Mouse (Mus musculus) left cerebral cortex, postnatal 36 days (tissue): ENCODE measurements around the gene Gpr179. TPM values are rescaled to one million over a fixed set of nuclear protein-coding genes. Genes with fewer than 3 reads are reported as not detected.
"Not testable (repeated sequence)": the region's sequence is repeated elsewhere in the genome, so short reads cannot be mapped to it uniquely, and the experiment has no call there.

ENCODE experiments used
- DNase-seq, 2 experiments: peaks; one replicate each; pipeline ENCODE4 v3.0.0; 2021 to 2022; ENCODE audit warnings: low spot score in 2 of 2, mixed read lengths in 1 of 2
- intact Hi-C: fragments of 180-260 bp; cut with DNase I; formaldehyde crosslinking; loops from one replicate; pipeline ENCODE4 v1.15.1; 2025
- total RNA-seq, 2 experiments: library from RNA; stranded (reverse); gene quantifications; 2 replicates each; pipeline ENCODE4 v1.2.3; 2021

The Gpr179 gene
- total RNA-seq, 2 experiments from 2014 or later, result 0.39 to 0.52 TPM

DNA sequence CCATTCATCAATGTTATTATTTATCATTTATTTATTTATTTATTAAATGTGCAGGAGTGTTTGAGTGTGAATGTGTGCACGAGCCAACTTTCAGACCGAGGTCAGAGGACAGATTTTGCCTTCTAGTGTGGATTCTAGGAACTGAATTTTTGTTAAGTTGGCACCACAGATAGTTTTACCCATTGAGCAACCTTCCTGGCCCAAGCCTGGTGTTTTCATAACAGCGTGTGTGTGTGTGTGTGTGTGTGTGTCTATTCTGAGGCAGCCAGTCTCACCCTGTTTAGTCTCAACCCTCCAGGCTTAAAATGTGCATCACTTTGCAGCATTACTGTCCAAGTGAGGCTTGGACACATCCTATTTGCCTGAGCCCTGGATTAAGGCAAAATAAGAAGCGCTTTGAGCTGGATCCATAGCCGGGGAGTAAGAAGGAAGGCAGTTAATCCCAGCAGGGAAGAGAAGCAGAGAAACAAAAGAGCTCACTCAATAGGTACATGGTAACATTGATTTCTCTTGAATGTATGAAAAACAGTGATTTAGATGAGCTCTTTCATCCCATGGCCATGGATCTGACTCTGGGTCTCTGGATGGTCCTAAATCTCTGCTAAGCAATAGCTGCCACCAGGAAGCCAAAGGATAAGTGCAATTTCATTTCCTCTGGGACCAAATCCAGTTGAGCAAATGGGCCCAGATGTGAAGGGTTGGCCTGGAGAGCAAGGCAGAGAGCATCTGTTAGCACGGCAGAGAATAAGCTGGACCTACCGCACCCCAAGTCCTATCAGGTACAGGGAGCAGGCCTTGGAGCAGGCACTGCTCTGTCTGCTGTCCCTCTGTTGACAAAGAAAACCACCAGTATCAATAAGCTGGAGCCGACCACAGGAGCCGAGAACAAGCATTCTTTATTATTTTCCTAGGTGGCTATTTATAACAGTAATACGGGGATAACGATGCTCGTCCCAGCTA lies 20.4 kb downstream of the Gpr179 start:
- intact Hi-C loops, result loop anchor here (10.0 kb wide), 1 partner anchor 267 kb away; no protein-coding TSS in a partner anchor
- DNase-seq, result no peak

DNA sequence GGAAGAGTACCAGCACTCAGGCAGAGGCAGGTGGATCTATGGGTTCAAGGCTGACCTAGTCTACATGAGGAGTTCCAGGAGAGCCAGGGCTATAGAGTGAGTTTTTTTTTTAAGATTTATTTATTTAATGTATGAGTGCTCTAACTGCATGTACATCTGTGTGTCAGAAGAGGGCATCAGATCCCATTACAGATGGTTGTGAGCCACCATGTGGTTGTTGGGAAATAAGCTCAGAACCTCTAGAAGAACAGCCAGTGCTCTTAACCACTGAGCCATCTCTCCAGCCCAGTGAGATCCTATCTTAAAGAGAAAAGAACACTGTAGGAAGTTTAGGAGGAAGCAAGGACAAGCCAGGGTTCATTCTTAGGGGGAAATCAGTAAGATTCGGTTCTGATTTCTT lies 21.6 kb downstream of the Gpr179 start:
- DNase-seq, result no peak
- intact Hi-C loops, result loop anchor here (10.0 kb wide), 1 partner anchor 266 kb away; no protein-coding TSS in a partner anchor

DNA sequence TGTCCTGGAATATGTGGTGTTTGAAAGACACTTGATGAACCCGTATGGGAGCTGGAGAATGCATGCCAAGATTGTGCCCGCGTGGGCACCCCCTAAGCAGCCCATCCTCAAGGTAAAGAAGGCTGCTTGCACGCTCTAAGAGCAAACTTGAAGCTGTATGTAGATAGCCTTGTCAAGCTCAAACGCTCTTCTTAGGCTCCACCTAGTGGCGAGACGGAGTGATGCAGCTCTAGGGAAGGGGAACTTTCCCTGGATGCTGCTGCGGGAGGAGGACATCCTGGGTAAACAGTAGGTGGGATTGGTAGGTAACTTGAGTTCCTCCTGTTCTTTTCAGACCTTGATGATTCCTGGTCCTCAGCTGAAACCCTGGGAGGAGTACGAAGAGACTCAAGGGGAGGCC lies 23.7 kb downstream of the Gpr179 start:
- intact Hi-C loops, result no loop called here
- DNase-seq, result peak; percentile 45 to 56

DNA sequence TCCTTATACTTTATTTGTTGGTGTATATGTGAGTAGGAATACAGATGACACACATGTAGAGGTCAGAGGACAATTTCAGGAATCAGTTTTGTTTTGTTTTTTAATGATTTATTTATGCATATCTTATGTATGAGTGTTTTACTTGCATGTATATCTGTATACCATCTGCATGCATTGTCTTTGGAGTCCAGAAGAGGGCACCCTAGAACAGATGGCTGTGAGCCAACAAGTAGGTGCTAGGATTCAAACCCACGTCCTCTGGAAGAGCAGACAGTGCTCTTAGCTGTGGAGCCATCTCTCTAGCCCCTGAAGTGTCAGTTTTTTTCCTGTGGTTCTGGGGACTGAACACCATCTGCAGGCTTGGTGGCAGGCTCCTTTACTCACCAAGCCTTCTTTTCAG lies 26.7 kb downstream of the Gpr179 start:
- intact Hi-C loops, result no loop called here
- DNase-seq, result no peak

DNA sequence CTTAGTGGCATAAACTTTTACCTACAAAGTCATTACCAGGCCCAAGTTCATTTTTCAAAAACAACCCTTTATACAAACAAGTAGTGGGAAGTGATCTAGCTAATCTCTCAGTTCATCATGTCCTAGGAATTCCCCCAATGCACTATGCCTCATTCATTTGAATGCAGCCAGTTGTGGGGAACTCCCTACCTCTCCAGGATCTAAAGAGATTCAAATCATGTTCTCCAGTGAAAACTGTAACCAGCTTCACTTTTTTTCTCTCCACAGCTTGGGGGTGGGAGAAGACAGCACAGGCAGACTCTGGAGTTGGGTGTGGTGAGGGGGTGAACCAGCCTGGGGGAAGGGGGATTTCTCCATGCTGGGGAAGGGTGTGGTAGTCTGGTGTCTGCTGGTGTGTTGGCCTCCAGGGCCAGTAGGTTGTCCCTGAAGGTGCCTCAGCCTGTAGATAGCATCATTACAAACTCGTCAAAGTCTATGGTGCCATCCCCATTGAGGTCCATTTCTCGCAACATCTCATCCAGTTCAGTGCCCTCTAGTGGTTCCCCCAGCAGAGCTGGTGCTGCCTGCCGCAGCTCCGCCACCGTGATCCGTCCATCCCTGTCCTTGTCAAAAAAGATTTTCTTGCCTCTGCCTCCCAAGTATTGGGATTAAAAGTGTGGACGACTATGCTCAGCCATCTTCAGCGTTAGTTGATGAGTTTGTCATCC lies 29.8 kb downstream of the Gpr179 start:
- intact Hi-C loops, DNase-seq: not testable (repeated sequence)

DNA sequence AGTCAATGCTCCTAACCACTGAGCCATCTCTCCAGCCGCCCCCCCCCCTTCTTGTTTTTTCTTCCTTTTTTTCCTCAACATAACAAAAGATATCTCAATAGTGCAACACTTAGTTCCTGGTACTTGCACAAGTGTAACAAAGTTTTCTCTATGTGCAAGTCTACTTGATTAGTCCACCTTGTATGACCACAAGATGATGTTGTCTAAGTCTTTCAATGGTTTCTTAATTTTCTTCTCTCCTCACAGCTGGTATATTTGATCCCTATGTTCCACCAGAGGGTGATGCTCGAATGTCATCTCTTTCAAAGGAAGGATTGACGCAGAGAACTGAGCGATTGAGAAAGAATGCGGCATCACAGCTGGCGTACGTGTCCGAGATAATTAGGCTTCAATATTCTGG lies 30.7 kb downstream of the Gpr179 start:
- intact Hi-C loops, result no loop called here
- no peak for DNase-seq

DNA sequence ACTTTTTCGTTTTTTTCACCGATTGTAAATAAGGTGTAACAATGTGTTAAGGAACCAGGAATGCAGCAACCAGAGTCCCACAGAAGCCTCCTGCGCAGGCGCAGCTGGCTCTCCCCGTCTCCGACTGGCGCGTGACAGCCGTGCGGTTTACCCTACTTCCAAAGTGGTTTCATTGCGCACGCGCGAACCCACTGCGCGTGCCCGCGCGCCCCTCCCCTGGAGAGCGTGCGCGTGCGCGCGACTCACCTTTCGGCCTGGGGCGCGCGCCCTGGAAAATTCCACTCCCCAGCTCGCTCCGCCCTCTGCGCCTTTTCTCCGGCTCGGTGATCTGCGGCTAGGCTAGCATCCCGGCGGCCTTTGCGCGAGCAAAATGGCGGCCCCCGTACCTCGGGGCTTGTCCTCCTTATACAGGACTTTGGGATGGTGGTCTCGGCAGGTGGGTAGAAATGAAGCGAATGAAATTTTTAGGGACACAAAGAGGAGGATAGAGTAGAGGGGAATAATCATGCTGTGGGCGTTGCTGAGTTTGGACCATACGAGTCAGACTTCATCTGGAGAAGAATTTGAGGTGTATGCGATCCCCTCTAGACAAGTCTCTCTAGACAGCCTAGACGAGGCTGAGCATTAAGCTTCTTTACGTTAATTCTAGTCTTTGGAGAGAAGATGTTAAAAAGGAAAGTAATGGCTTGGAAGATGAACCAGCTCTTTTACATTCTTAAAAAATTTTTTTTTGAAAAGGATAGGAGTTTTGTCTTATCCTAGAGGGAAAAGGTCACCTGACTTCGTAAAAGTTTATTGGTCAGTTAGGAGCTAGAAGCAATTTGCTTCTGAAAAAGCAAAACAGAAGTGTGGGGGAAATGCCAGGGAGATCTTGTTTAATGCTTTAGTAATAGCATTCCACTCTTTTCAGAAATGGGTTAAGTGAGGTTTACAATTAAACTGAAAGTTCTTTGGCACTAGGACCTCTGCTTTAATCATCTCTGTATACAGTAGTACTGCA lies 36.1 kb downstream of the Gpr179 start, which contains the start of gene Mrpl45:
Mrpl45 (plus strand) TSS at position 213 of the 1,000 bp plus-strand sequence.
- DNase-seq, result peak; percentile 99
- intact Hi-C loops, result loop anchor here (2.0 to 10.0 kb wide), 3 partner anchors 35 to 129 kb away; partner anchors contain the start of genes Kpnb1 and Npepps

DNA sequence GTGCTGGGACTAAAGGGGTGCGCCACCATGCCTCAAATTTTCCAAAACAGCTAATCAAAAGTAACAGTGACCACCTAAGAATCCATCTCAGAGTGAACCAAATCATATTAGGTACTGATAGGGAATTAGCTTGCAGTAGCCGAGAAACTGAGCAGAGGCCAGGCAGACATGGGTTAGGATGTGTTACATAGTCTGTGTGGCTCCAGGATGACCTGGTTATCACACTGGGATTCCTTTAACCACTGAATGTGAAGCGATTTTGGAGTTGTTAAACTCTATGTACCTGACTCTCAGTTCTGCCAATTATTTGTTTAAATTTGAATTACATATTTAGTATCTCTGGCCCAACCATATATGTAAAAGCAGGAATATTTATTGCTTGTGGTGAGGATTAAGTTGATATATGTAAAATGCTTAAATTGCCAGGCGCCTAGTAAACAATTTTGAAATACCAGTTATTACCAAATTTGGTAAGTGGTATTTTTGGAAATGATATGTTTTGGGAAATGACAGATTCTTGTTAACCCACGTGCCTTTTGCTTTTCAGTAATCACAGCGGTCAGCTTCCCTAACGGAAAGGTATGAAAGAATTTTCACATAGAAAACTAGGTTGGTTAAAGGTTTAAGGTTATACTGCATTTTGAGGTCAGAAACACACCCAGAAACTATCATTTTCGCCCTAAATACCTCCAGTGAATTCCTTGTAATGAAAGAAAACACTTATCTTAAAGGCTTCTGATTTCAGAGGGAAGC lies 37.0 kb downstream of the Gpr179 start:
- intact Hi-C loops, result loop anchor here (2.0 to 10.0 kb wide), 3 partner anchors 34 to 128 kb away; partner anchors contain the start of genes Kpnb1 and Npepps
- no peak for DNase-seq

DNA sequence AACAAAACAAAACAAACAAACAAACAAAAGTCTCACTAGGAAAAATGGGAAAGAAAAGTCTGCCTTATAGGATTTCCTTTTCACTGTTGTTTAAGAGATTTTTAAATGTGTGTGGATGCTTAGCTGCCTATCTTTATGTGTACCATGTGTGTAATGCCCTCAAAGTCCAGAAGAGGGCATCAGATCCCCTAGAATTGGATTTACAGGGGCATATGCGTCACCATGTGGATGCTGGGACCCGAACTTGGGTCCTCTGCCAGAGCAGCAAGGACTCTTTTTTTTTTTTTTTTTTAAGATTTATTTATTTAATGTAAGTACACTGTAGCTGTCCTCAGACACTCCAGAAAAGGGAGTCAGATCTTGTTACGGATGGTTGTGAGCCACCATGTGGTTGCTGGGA lies 37.8 kb downstream of the Gpr179 start:
- intact Hi-C loops, result loop anchor here (2.0 to 10.0 kb wide), 2 partner anchors 33 to 49 kb away; partner anchors contain the start of gene Npepps
- no peak for DNase-seq

DNA sequence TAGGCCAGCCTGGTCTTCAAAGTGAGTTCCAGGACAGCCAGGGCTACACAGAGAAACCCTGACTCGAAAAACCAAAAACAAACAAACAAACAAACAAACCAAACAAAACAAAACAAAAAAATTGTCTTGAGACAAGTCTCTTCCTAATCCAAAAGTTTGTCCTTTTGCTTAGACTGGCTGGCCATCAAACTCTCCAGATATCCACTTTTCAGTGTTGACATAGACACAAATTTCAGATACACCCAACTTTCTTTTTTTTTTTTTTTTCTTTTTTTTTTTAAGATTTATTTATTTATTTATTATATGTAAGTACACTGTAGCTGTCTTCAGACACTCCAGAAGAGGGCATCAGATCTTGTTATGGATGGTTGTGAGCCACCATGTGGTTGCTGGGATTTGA lies 39.0 kb downstream of the Gpr179 start:
- intact Hi-C loops, result loop anchor here (10.0 kb wide), 1 partner anchor 48 kb away; no protein-coding TSS in a partner anchor

DNA sequence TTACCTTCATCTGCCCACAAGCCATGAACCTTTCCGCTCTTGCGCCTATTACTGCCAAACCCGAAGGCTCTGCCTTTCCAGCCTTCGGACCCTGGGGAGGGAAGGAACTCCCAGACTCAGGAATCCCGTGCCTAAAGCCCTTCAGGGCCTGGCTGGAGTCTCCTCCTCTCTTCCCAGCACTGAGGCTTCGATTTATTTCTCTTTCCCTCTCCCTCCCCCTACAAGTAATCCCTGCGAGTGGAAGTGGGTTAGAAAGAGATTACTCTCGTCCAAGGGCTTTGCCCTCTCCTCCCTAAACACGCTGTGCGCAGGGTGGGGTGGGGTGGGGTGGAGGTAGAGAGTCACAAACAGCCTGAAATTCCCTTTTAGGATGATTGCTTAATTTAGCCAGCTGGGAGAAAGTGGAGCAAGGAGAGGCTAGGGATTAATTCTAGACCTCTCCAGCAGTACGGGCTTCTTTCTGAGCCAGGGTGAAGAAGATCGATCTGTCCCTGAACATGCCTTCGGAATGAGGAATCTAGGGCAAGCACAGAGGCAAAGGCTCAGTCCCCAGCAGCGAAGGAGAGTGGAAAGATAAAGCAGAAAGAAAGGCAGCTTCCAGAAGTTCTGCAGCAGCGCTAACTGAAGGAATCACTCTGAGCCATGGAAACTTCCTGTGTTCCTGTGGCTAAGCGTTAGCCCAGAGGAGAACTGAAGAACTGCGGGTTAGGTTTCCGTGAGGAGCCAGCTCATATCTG lies 40.8 kb downstream of the Gpr179 start:
- intact Hi-C loops, result loop anchor here (10.0 kb wide), 1 partner anchor 46 kb away; no protein-coding TSS in a partner anchor
- peak; percentile 15 to 19 for DNase-seq

More for the DNA sequence above, 39.0 kb downstream of the Gpr179 start:
- not testable (repeated sequence) for DNase-seq

DNA sequence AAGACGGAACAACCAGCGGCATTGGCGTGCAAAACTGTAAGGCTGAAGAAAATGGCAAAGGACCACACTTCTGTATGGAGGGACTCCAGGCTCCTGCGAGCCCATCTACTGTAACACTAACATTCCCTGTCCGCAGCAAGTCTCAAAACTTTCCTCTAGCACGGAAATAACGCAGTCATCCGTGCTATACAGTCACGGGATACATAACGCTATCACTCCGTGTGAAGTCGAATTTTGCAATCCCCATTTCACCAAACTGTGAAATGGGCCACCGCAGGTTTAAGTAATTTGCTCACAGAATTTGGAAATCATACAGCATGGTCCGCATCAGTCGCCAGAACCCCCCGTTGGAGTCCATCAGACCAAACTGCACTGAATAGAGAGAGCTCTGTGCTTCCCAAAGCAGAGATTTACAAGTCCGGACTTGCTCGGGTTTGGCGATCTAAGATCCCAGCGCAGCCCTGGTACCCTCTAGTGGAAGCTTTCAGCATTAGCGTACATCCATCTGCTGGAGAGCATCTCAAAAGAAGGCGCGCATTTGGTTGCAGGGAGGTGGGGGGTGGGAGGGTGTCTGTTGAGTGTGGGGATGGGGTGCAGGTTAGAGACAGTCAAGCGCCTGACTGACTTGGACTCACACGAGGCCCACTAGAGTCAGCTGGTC lies 41.8 kb downstream of the Gpr179 start:
- intact Hi-C loops, result loop anchor here (10.0 kb wide), 1 partner anchor 45 kb away; no protein-coding TSS in a partner anchor
- peak; percentile 57 to 73 for DNase-seq

DNA sequence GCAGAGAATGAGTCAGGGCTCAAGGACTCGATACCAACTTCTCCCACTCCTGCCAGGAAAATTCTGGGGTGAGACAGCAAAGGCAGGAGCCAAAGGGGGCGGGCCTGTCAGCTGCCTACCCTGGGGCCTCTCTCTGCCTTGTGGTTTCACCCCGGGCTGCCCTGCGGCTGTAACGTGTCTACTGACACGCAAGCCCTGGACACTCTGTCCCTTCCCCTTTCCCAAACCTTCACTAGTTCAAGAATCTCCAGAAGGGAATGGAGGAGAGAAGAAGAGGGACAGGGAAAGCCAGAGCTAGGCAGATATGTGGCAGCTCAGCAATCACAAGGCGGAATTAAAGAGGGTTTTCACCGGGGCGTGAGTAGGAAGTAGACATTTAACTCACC lies 42.4 kb downstream of the Gpr179 start:
- intact Hi-C loops, result no loop called here
- DNase-seq, result peak in 1 of 2 experiments; percentile 31

DNA sequence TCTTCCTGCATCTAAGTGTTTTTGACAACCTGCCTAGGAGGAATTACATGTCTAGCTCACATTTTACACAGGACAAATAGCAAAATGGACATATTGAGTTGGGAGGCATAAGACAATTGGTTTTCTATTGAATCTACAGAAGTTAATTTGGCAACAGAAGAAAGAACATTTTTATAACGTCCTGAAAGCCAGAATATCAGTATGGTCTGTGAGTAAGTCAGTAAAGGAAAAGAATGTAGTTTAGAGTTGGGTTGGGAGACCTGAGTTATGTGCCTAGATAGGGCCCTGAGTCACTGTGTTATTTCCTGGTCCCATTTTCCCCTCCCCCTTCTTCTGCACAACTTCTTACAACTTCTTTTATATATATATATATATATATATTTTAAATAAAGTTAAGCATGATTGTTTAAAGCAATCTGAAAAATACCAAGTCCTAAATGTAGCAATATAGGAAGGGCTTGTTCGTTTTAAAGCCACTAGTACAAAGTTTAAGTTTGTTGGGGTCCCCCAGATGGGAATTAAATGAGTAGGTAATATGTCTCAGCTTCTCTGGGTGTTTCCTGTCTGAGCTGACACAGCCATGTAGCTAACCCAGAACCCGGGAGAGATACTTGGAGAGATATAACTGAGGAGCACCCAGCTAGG lies 42.9 kb downstream of the Gpr179 start:
- no peak for DNase-seq
- intact Hi-C loops, result no loop called here

DNA sequence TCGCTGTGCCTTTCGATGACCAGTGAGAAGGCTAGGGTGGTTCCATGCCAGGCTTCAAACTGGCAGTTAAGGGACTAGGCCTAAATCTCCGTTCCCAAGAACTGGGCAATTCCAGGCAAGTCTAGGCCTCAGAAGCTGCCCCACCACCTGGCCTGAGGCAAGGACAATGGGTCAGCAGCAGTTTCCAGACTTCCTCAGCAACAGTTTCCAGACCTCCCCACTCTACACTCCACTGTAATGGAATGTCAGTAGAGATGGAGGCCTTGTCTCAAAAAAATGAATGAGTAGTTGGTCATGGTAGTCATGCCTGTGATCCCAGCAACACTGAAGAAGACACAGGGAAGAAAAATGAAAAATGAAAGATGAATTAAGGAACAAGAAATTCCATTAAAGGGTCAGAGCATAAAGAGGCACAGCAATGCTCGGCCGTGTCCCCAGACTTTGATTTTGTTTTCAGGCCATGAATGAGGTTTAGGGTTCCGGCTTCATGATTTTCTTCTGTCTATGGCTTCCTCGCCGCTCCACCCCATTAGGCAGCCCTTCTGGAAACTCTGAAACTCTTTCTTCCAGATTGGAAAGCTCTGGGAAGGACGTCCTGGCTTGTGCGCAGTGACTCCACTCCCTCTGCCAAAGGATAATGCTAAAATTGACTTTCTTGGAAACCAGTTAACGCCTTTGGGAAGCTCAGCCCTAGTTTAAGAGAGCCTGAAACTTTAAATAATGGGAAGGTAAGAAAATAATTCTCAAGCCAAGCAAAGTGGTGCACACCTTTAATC lies 44.4 kb downstream of the Gpr179 start:
- DNase-seq, result no peak
- intact Hi-C loops, result no loop called here

DNA sequence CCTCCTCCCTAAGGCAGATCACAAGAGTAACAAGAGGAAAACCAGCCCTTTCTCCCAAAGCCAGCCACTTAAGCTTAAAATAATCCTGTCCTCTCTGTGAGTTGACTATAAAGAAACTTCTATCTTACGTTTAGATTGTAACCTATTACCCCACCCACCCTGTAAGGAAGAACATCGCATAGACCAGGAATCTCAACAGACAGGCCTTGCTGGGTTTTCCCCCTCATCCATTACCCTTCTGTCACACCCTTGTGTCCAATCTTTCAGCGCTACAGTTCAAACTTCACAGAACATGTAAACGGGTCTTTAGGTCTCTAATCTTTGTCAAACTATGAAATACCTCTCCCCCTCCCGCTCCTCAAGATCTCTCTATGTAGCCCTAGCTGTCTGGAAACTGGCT lies 47.2 kb downstream of the Gpr179 start:
- intact Hi-C loops, result no loop called here

More for the DNA sequence above, 47.2 kb downstream of the Gpr179 start:
- no peak for DNase-seq
